Mouse (Mus musculus) heart, postnatal 0 days (tissue): ENCODE measurements at regions not wholly inside any gene's neighbourhood (a gene's known extent, or its start where the extent isn't known, plus 50 kb on each side); places are given as distances from the start of the nearest gene placed in this dataset.

Experiments
- ATAC-seq: fragments of 200-750 bp; cut with Nextera tagmentation; 2 replicates; pipeline ENCODE4 v1.8.0; 2017; ENCODE audit warnings: low read depth, moderate number of reproducible peaks, moderate library complexity; ENCODE audit not compliant: insufficient read depth
- DNase-seq: peaks from one replicate; pipeline ENCODE4 v3.0.0-alpha.2; 2016; ENCODE audit warnings: low spot score
- H3K27ac ChIP-seq: fragments of 300-500 bp; sonication (generic); 2 replicates; pipeline ENCODE4 v1.5.1; 2014; ENCODE audit warnings: low read depth, mild to moderate bottlenecking
- H3K27me3 ChIP-seq: fragments of 300-500 bp; sonication (generic); 2 replicates; pipeline ENCODE4 v1.6.1; 2014; ENCODE audit warnings: low read length, mixed read lengths; ENCODE audit not compliant: control insufficient read depth, insufficient read depth
- H3K36me3 ChIP-seq: fragments of 300-500 bp; sonication (generic); replicated peaks from 2 replicates; pipeline ENCODE4 v1.6.1; 2014; ENCODE audit warnings: low read length, mixed read lengths; ENCODE audit not compliant: control insufficient read depth, insufficient read depth
- H3K4me1 ChIP-seq: fragments of 300-500 bp; sonication (generic); 2 replicates; pipeline ENCODE4 v1.6.1; 2014; ENCODE audit warnings: antibody characterized with exemption; ENCODE audit not compliant: control insufficient read depth, insufficient read depth
- H3K4me2 ChIP-seq: fragments of 300-500 bp; sonication (generic); 2 replicates; pipeline ENCODE4 v1.6.1; 2014; ENCODE audit warnings: low read depth, mild to moderate bottlenecking, low read length, moderate library complexity
- H3K4me3 ChIP-seq: fragments of 300-500 bp; sonication (generic); 2 replicates; pipeline ENCODE4 v1.5.1; 2014; ENCODE audit warnings: low read depth, low read length
- H3K9ac ChIP-seq: fragments of 300-500 bp; sonication (generic); replicated peaks from 2 replicates; pipeline ENCODE4 v1.6.1; 2014; ENCODE audit warnings: low read depth, low read length, mixed read lengths
- H3K9me3 ChIP-seq: fragments of 300-500 bp; sonication (generic); replicated peaks from 2 replicates; pipeline ENCODE4 v1.6.1; 2016; ENCODE audit warnings: low read length; ENCODE audit not compliant: control insufficient read depth
- CTCF ChIP-seq: IDR thresholded peaks from 2 replicates; pipeline ENCODE4 v1.5.1; 2016; ENCODE audit warnings: antibody characterized with exemption, control low read depth, low read depth
- EP300 ChIP-seq: IDR thresholded peaks from 2 replicates; pipeline ENCODE4 v1.6.1; 2016; ENCODE audit warnings: antibody characterized with exemption, low read depth
- WGBS: fragments of 180-500 bp; shearing (Covaris S2); extraction: QIAGEN DNeasy Blood & Tissue Kit; methylation state at CpG from one replicate; pipeline ENCODE4 v1.1.7; 2014; 5-methylcytosine and 5-hydroxymethylcytosine counted together

GRCm38 (mm10) chr2:179210164-179210805, 231.9 kb upstream of the Cdh4 start:
- Histone ChIP-seq H3K9me3 (no peaks in the 10 kb centered on the region), H3K4me2 (no peak overlapping the region), H3K36me3 (no peaks in the 10 kb centered on the region), H3K27ac (no peak overlapping the region), H3K9ac (no peak overlapping the region), H3K4me3 (no peak overlapping the region), H3K4me1 (no peaks in the 10 kb centered on the region), H3K27me3 (no peaks in the 10 kb centered on the region)
- TF ChIP-seq CTCF (no peak), EP300 (no peak)
- DNase-seq (no peak), ATAC-seq (no peak)
- 70% methylated on average over 10 of the region's 10 CpGs for WGBS

GRCm38 (mm10) chr2:179216773-179217172, 225.5 kb upstream of the Cdh4 start:
- Histone ChIP-seq H3K36me3 (no peaks in the 10 kb centered on the region), H3K4me2 (no peak overlapping the region), H3K27me3 (no peaks in the 10 kb centered on the region), H3K4me3 (no peak overlapping the region), H3K9ac (no peak overlapping the region), H3K27ac (no peak overlapping the region), H3K4me1 (no peaks in the 10 kb centered on the region), H3K9me3 (no peaks in the 10 kb centered on the region)
- 58% methylated on average over 2 of the region's 2 CpGs for WGBS
- DNase-seq: no peak
- no peak for ATAC-seq
- TF ChIP-seq EP300: no peak
- TF ChIP-seq CTCF: no peak

- no peak overlapping the region for H3K27ac ChIP-seq
- no peak overlapping the region for H3K9ac ChIP-seq
- no peaks in the 10 kb centered on the region for H3K27me3 ChIP-seq
- H3K4me2 ChIP-seq: no peak overlapping the region
- 64% methylated on average over 7 of the region's 7 CpGs for WGBS
- no peaks in the 10 kb centered on the region for H3K9me3 ChIP-seq
- no peaks in the 10 kb centered on the region for H3K4me1 ChIP-seq
- H3K4me3 ChIP-seq: no peak overlapping the region
- H3K36me3 ChIP-seq: no peaks in the 10 kb centered on the region
- TF ChIP-seq CTCF (no peak), EP300 (no peak)
- DNase-seq: no peak
- ATAC-seq: no peak
Measured at GRCm38 (mm10) chr2:179228096-179228495, 214.1 kb upstream of the Cdh4 start.

GRCm38 (mm10) chr2:179231708-179232354, 210.4 kb upstream of the Cdh4 start:
- no peaks in the 10 kb centered on the region for H3K9me3 ChIP-seq
- WGBS: 71% methylated on average over 6 of the region's 6 CpGs
- H3K27me3 ChIP-seq: no peaks in the 10 kb centered on the region
- H3K9ac ChIP-seq: no peak overlapping the region
- no peak overlapping the region for H3K4me2 ChIP-seq
- no peak for ATAC-seq
- TF ChIP-seq CTCF: no peak
- no peak for TF ChIP-seq EP300
- H3K4me1 ChIP-seq: no peaks in the 10 kb centered on the region
- no peak for DNase-seq
- no peak overlapping the region for H3K4me3 ChIP-seq
- H3K27ac ChIP-seq: no peak overlapping the region
- no peaks in the 10 kb centered on the region for H3K36me3 ChIP-seq

DNA sequence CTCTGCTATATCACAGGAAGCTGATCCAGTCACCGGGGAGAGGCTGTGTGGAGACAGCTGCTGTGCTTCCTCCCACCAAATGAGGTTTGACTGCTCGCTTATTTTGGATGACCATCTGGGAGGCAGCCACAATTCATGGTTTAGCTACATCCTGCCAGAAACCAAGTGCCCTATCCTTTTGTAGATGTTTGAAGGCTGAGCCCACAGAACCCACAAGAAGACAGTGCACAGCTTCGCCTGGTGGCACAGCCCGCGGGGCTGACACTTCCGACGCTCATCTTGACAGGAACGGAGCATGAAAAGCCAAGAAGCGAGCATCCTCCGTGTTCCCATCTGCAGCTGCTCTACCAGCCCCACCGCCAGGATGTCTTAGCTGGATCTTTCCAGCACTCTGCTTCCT, 204.1 kb upstream of the Cdh4 start:
- Histone ChIP-seq H3K27me3 (no peaks in the 10 kb centered on the region), H3K36me3 (no peaks in the 10 kb centered on the region), H3K9me3 (no peaks in the 10 kb centered on the region), H3K27ac (no peak overlapping the region), H3K9ac (no peak overlapping the region), H3K4me1 (no peaks in the 10 kb centered on the region), H3K4me3 (no peak overlapping the region), H3K4me2 (no peak overlapping the region)
- no peak for ATAC-seq
- WGBS: 71% methylated on average over 11 of the region's 11 CpGs
- DNase-seq: no peak
- no peak for TF ChIP-seq CTCF
- no peak for TF ChIP-seq EP300

DNA sequence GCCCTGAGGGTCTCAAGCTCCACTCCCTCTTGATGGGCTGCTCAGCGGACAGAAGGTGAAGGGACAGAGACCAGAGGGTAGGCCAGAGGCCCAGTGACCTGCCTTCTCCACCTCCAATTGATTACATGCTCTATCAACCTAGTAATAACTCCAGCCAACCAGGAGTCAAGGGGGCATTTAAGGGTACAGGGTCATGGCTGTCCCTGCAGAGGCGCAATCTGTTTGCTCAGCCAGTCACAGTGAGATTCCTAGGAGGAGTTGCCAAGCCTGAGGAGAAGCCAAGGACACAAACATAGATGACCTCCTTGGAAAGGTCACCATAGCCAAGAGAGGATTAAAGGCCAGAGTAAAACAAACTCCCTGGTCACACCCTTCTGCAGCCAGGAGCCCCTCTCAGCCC, 181.3 kb upstream of the Cdh4 start:
- H3K27ac ChIP-seq: no peak overlapping the region
- no peaks in the 10 kb centered on the region for H3K36me3 ChIP-seq
- no peaks in the 10 kb centered on the region for H3K9me3 ChIP-seq
- 71% methylated on average over 2 of the region's 2 CpGs for WGBS
- no peak for DNase-seq
- H3K9ac ChIP-seq: no peak overlapping the region
- H3K4me2 ChIP-seq: no peak overlapping the region
- no peak overlapping the region for H3K4me3 ChIP-seq
- no peaks in the 10 kb centered on the region for H3K27me3 ChIP-seq
- TF ChIP-seq EP300 (no peak), CTCF (no peak)
- ATAC-seq: no peak
- H3K4me1 ChIP-seq: no peaks in the 10 kb centered on the region
